Comparison of ENCODE assay signal across 8 mouse cellular contexts in genomic region chr3:118431031-118431723, GRCm38 (mm10).
DNase-seq lines count a peak whose midpoint lies in the region; TF ChIP-seq lines count a peak whose summit lies in the region.

No protein-coding gene starts in this region.

- H3K4me1 ChIP-seq in lung, adult 2 months (ENCODE audit: control insufficient read depth, insufficient read depth, low read length) = no peaks in the 10 kb centered on the region

- no peak for TF ChIP-seq POLR2A in lung, adult 2 months (IDR thresholded peaks at IDR 0.05; ENCODE audit: borderline replicate concordance, extremely low read depth, low read depth, low read length)

- WGBS in lung, adult 2 months = 2% methylated on average over 22 of the region's 22 CpGs

- peak; percentile 17 for DNase-seq in 416B (ENCODE audit: low read depth)
- peak; percentile 76 to 90 for DNase-seq in adrenal gland, adult (ENCODE audit: inconsistent age in 2 of 2, low spot score in 1 of 2)
- DNase-seq in fibroblast of lung, adult 2 months (ENCODE audit: low read depth) = peak; percentile 23
- peak; percentile 70 to 82 for DNase-seq in heart, postnatal 14 days
- peak; percentile 95 to 96 for DNase-seq in kidney, postnatal 4 days
- peak; percentile 48 for DNase-seq in lung, adult 2 months
- peak; percentile 62 for DNase-seq in ovary, postnatal 10 days (ENCODE audit: low spot score)
- DNase-seq in thymus, postnatal 25 days = no peak

- no peak overlapping the region for H3K4me3 ChIP-seq in lung, adult 2 months (replicated peaks; ENCODE audit: extremely low read depth, low read depth, low read length)

- no peak for TF ChIP-seq CTCF in lung, adult 2 months (IDR thresholded peaks at IDR 0.05; ENCODE audit: insufficient read depth, low read length)

- intact Hi-C loops in heart, postnatal 14 days (cut with DNase I) = no loop called here
